Mouse (Mus musculus) liver, embryonic 14.5 days (tissue): ENCODE data around the gene Fads1.

ENCODE experiments used
- CTCF ChIP-seq: IDR thresholded peaks from 2 replicates; pipeline ENCODE4 v1.5.1; 2016; ENCODE audit warnings: antibody characterized with exemption, low read depth, control low read depth
- EP300 ChIP-seq: IDR thresholded peaks from 2 replicates; pipeline ENCODE4 v1.6.1; 2016; ENCODE audit warnings: antibody characterized with exemption, low read depth

DNA sequence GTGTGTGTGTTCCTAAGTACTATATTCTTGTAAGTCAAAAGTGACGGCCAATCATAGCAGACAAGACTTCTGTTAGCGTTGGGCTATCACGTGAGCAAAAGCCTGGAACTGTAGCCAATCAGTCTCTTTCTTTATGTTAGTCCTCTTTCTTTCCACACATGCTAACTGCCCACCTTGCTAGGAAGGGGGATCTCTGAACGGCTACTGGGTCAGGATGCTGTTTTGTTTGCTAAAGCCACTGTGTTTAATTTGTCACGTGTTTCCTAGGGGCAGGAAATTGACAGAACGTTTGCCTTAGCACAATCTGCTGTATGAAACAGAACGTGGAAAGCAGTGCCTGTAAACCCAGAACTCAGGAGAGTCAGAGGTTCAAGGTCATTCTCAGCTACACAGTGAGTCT is 546 bp upstream of the Fads1 start:
- TF ChIP-seq EP300 = no peak
- TF ChIP-seq CTCF = no peak
